Mouse (Mus musculus): ENCODE measurements around the gene Mzf1. TPM values are rescaled to one million over a fixed set of nuclear protein-coding genes. Genes with fewer than 3 reads are reported as not detected.

The Mzf1 gene
- polyA plus RNA-seq, 1 experiment from 2014 or later, result 2.1 TPM

- Histone ChIP-seq H3K9me3 (ENCODE audit: low read length) (no peaks in the 10 kb centered on the region), H3K36me3 (ENCODE audit: insufficient read depth, low read length) (peaks cover 46% of the 10 kb centered on the region), H3K4me3 (ENCODE audit: low read depth, low read length) (no peak overlapping the region), H3K27me3 (replicated peaks; ENCODE audit: insufficient read depth, low read length) (no peaks in the 10 kb centered on the region), H3K4me1 (ENCODE audit: insufficient read depth, low read depth, low read length) (peaks cover 21% of the 10 kb centered on the region), H3K4me2 (replicated peaks; ENCODE audit: low read depth, low read length) (no peak overlapping the region), H3K27ac (ENCODE audit: low read length) (no peak overlapping the region), H3K9ac (replicated peaks; ENCODE audit: low read depth) (no peak overlapping the region)
- no peak for ATAC-seq
- WGBS, result 75% methylated on average over 2 of the region's 2 CpGs
- TF ChIP-seq CTCF (IDR thresholded peaks at IDR 0.05) (no peak), EP300 (IDR thresholded peaks at IDR 0.05) (no peak)
- DNase-seq (ENCODE audit: low spot score), result no peak
Observed at GRCm38 (mm10) chr7:13031983-13032382, 22.6 kb downstream of the Mzf1 start.

GRCm38 (mm10) chr7:13031069-13031468, 23.5 kb downstream of the Mzf1 start:
- peak; percentile 56 for TF ChIP-seq CTCF (IDR thresholded peaks at IDR 0.05)
- TF ChIP-seq EP300 (IDR thresholded peaks at IDR 0.05), result no peak
- no peak overlapping the region for H3K4me2 ChIP-seq (replicated peaks; ENCODE audit: low read depth, low read length)
- no peak overlapping the region for H3K9ac ChIP-seq (replicated peaks; ENCODE audit: low read depth)
- H3K4me1 ChIP-seq (ENCODE audit: insufficient read depth, low read depth, low read length), result peaks cover 13% of the 10 kb centered on the region
- H3K4me3 ChIP-seq (ENCODE audit: low read depth, low read length), result no peak overlapping the region
- H3K27ac ChIP-seq (ENCODE audit: low read length), result no peak overlapping the region
- DNase-seq (ENCODE audit: low spot score) (peak; percentile 50), ATAC-seq (no peak)
- no peaks in the 10 kb centered on the region for H3K9me3 ChIP-seq (ENCODE audit: low read length)
- WGBS, result 68% methylated on average over 5 of the region's 5 CpGs
- H3K27me3 ChIP-seq (replicated peaks; ENCODE audit: insufficient read depth, low read length), result no peaks in the 10 kb centered on the region
- H3K36me3 ChIP-seq (ENCODE audit: insufficient read depth, low read length), result peaks cover 48% of the 10 kb centered on the region

- H3K4me3 ChIP-seq (ENCODE audit: low read depth, low read length), result no peak overlapping the region
- no peak for DNase-seq (ENCODE audit: low spot score)
- H3K9ac ChIP-seq (replicated peaks; ENCODE audit: low read depth), result no peak overlapping the region
- no peaks in the 10 kb centered on the region for H3K27me3 ChIP-seq (replicated peaks; ENCODE audit: insufficient read depth, low read length)
- no peak for ATAC-seq
- no peak overlapping the region for H3K27ac ChIP-seq (ENCODE audit: low read length)
- TF ChIP-seq CTCF (IDR thresholded peaks at IDR 0.05) (no peak), EP300 (IDR thresholded peaks at IDR 0.05) (no peak)
- peaks cover 48% of the 10 kb centered on the region for H3K36me3 ChIP-seq (ENCODE audit: insufficient read depth, low read length)
- 93% methylated on average over 4 of the region's 4 CpGs for WGBS
- peaks cover 15% of the 10 kb centered on the region for H3K4me1 ChIP-seq (ENCODE audit: insufficient read depth, low read depth, low read length)
- no peak overlapping the region for H3K4me2 ChIP-seq (replicated peaks; ENCODE audit: low read depth, low read length)
- no peaks in the 10 kb centered on the region for H3K9me3 ChIP-seq (ENCODE audit: low read length)
Observed at GRCm38 (mm10) chr7:13028986-13029385, 25.6 kb downstream of the Mzf1 start.

GRCm38 (mm10) chr7:13025511-13026112, 29.0 kb downstream of the Mzf1 start:
- H3K9ac ChIP-seq (replicated peaks; ENCODE audit: low read depth), result peak overlapping the region; percentile 65
- TF ChIP-seq EP300 (IDR thresholded peaks at IDR 0.05), result no peak
- no peak for TF ChIP-seq CTCF (IDR thresholded peaks at IDR 0.05)
- DNase-seq (ENCODE audit: low spot score) (no peak), ATAC-seq (no peak)
- H3K36me3 ChIP-seq (ENCODE audit: insufficient read depth, low read length), result peaks cover 36% of the 10 kb centered on the region
- WGBS, result 20% methylated on average over 4 of the region's 4 CpGs
- H3K4me3 ChIP-seq (ENCODE audit: low read depth, low read length), result peak overlapping the region; percentile 79
- H3K9me3 ChIP-seq (ENCODE audit: low read length), result no peaks in the 10 kb centered on the region
- no peak overlapping the region for H3K27ac ChIP-seq (ENCODE audit: low read length)
- H3K4me1 ChIP-seq (ENCODE audit: insufficient read depth, low read depth, low read length), result peaks cover 9% of the 10 kb centered on the region; the same call in 1 of the 2 replicates
- H3K4me2 ChIP-seq (replicated peaks; ENCODE audit: low read depth, low read length), result peak overlapping the region; percentile 94
- H3K27me3 ChIP-seq (replicated peaks; ENCODE audit: insufficient read depth, low read length), result no peaks in the 10 kb centered on the region

DNA sequence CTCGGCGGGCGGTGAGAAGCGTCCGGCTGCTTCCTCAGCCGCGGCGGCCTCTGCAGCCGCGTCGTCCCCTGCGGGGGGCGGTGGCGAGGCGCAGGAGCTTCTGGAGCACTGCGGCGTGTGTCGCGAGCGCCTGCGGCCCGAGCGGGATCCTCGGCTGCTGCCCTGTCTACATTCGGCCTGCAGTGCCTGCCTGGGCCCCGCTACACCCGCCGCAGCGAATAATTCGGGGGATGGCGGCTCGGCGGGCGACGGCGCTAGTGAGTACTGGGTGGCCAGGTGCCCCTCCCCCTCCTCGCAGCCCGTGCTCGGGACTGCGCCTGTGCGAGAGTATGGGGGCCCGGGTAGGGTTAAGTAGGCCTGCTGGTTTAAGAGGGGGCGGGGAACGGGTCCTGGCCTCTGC, 29.8 kb downstream of the Mzf1 start:
- Histone ChIP-seq H3K27ac (ENCODE audit: low read length) (peak overlapping the region; percentile 95), H3K36me3 (ENCODE audit: insufficient read depth, low read length) (peaks cover 29% of the 10 kb centered on the region), H3K27me3 (replicated peaks; ENCODE audit: insufficient read depth, low read length) (no peaks in the 10 kb centered on the region), H3K9me3 (ENCODE audit: low read length) (no peaks in the 10 kb centered on the region), H3K4me1 (ENCODE audit: insufficient read depth, low read depth, low read length) (peaks cover 9% of the 10 kb centered on the region; the same call in 1 of the 2 replicates), H3K9ac (replicated peaks; ENCODE audit: low read depth) (peak overlapping the region; percentile 65), H3K4me2 (replicated peaks; ENCODE audit: low read depth, low read length) (peak overlapping the region; percentile 94), H3K4me3 (ENCODE audit: low read depth, low read length) (peak overlapping the region; percentile 79)
- 3% methylated on average over 35 of the region's 44 CpGs for WGBS
- DNase-seq (ENCODE audit: low spot score), result peak; percentile 81
- ATAC-seq, result peak; percentile 47
- TF ChIP-seq EP300 (IDR thresholded peaks at IDR 0.05) (no peak), CTCF (IDR thresholded peaks at IDR 0.05) (peak; percentile 47)

DNA sequence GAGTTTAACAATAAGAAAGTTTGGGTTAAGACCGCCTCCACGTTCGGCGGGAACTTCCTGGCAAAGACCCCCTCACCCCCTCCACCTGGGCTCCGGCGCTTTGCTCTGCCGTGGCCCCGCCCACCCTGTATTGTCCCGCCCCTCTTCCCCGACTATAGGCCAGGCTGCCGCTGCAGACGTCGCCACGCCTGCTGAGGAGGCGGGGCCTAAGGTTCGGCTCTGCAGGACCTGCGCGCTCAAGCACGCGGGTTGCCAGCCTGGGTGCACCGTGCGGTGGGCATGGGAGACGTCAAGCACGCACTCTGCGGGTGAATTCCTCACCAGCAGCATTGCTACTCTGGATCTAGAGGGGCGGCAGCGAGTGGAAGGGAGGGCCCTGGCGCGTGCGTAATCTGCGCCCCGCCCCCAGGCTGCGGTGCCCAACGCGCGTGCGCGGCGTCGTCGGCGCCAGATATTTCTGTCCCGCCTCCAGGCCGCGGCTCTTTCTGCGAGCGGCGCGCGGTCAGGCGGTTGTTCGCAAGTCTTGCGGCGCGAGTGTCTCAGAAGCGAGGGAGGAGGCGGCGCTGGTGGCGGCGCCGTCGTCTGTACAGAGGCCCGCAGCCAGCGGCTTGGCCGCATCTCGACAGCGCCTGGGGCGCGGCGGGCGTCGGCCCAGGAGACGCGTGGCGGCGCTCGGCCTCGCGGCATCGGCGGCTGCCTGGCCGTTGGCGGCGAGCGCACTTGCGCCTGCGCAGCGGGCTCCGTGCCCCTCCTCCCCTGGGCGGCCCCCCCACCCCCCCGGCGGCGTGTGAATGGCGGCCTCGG, 30.4 kb downstream of the Mzf1 start:
- Histone ChIP-seq H3K36me3 (ENCODE audit: insufficient read depth, low read length) (peaks cover 23% of the 10 kb centered on the region), H3K27me3 (replicated peaks; ENCODE audit: insufficient read depth, low read length) (no peaks in the 10 kb centered on the region), H3K9me3 (ENCODE audit: low read length) (no peaks in the 10 kb centered on the region), H3K4me3 (ENCODE audit: low read depth, low read length) (peak overlapping the region; percentile 79), H3K4me1 (ENCODE audit: insufficient read depth, low read depth, low read length) (peaks cover 9% of the 10 kb centered on the region; the same call in 1 of the 2 replicates), H3K27ac (ENCODE audit: low read length) (peak overlapping the region; percentile 95), H3K4me2 (replicated peaks; ENCODE audit: low read depth, low read length) (peak overlapping the region; percentile 94), H3K9ac (replicated peaks; ENCODE audit: low read depth) (peak overlapping the region; percentile 65)
- peak; percentile 88 for ATAC-seq
- WGBS, result under 1% methylated on average over 65 of the region's 95 CpGs
- DNase-seq (ENCODE audit: low spot score), result peak; percentile 94
- TF ChIP-seq EP300 (IDR thresholded peaks at IDR 0.05) (no peak), CTCF (IDR thresholded peaks at IDR 0.05) (no peak; the same call in 1 of the 2 replicates)
